Mouse (Mus musculus): ENCODE data around the gene Pcnx2. TPM values are rescaled to one million over a fixed set of nuclear protein-coding genes. Genes with fewer than 3 reads are reported as not detected.

The Pcnx2 gene
- polyA plus RNA-seq, 1 experiment from 2014 or later, result 0.27 TPM

DNA sequence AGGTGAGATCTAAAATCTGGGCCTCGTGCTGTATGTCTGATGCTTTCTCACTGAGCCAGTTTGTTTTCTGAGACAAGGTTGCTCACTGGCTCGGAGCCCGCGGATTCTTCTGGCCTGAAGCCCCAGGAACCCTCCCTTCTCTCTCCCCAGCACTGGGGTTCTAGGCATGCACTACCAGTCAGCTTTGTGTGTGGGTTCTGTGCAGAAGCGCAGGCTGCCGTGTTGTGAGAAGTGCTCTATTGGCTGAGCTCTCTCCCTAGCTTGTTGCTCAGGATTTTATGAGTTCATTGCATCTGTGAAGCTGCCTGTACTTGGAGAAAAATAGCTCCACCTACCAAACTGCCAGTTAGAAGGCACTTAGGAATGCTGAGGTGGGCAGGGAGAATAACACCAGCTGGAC, 89.3 kb downstream of the Pcnx2 start:
- Histone ChIP-seq H3K4me1 (no peaks in the 10 kb centered on the region), H3K36me3 (no peaks in the 10 kb centered on the region), H3K9ac (no peak overlapping the region), H3K27me3 (replicated peaks) (no peaks in the 10 kb centered on the region), H3K4me3 (replicated peaks) (no peak overlapping the region), H3K9me3 (no peaks in the 10 kb centered on the region), H3K4me2 (no peak overlapping the region), H3K27ac (no peak overlapping the region)
- WGBS, result 76% methylated on average over 6 of the region's 6 CpGs
- ATAC-seq (ENCODE audit: insufficient read depth, low FRiP score, low read depth), result no peak

DNA sequence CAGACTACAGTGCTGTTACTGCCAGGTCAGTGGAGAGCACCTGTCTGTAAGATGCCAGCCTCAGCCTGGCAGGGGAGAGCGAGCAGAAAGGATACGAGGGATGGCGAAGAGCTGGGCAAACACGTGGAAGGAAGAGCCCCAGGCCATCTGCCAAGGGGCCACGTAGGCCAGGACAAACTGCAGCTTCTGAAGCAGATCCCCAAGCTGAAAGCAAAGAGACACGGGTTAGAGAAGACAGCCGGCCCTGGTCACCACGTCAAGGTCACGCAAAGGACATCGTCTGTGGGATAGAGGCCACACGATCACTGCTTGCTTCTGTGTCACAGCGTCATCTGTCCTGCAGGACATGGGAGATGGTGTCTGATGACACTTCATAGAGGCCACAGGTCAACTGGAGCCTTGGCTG, 90.2 kb downstream of the Pcnx2 start:
- no peaks in the 10 kb centered on the region for H3K4me1 ChIP-seq
- ATAC-seq (ENCODE audit: insufficient read depth, low FRiP score, low read depth), result no peak
- no peaks in the 10 kb centered on the region for H3K9me3 ChIP-seq
- no peak overlapping the region for H3K4me3 ChIP-seq (replicated peaks)
- H3K9ac ChIP-seq, result no peak overlapping the region
- 78% methylated on average over 12 of the region's 12 CpGs for WGBS
- no peak overlapping the region for H3K27ac ChIP-seq
- H3K36me3 ChIP-seq, result no peaks in the 10 kb centered on the region
- H3K27me3 ChIP-seq (replicated peaks), result no peaks in the 10 kb centered on the region
- H3K4me2 ChIP-seq, result no peak overlapping the region

DNA sequence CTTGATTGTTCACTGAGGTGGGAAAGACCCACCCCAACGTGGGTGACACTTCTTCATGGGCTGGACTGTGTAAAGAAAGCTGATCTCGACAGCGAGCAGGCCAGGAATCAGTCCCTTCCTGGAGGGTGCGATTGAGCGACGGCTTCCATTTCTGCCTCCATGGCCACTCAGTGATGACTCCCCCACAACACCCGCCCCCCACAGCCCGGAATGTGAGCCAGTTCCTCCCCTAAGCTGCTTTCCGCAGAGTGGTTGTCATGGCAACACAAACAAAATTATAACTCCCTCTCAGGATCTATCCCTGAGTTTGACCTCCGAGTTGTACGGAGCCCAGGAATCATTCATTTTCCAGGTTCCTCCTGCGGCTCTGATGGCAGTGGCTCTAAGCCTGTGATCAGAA, 91.7 kb downstream of the Pcnx2 start:
- H3K4me3 ChIP-seq (replicated peaks), result no peak overlapping the region
- WGBS, result 66% methylated on average over 12 of the region's 12 CpGs
- H3K27me3 ChIP-seq (replicated peaks), result no peaks in the 10 kb centered on the region
- H3K27ac ChIP-seq, result no peak overlapping the region
- no peaks in the 10 kb centered on the region for H3K4me1 ChIP-seq
- no peak overlapping the region for H3K4me2 ChIP-seq
- H3K9me3 ChIP-seq, result no peaks in the 10 kb centered on the region
- no peak for ATAC-seq (ENCODE audit: insufficient read depth, low FRiP score, low read depth)
- H3K9ac ChIP-seq, result no peak overlapping the region
- H3K36me3 ChIP-seq, result no peaks in the 10 kb centered on the region

DNA sequence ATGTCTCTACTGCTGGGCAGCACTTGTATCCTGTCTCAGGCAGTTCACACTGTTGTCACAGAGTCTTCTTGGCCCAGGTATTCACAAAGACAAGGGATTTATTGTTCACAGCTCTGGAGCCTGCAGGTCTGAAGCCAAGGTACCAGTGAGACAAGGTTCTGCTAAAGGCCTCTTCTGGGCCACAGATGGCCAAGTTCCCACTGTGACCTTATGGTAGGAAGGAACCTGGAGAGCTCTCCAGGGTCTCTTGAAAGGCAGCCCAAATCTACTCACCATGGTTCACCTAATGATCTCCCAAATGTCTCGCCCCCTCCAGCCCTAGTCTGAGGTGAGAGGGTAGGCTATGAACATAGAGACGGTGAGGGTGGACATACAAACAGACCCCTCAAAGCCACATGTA, 101.1 kb downstream of the Pcnx2 start:
- Histone ChIP-seq H3K4me1 (no peaks in the 10 kb centered on the region), H3K4me2 (no peak overlapping the region), H3K27me3 (replicated peaks) (no peaks in the 10 kb centered on the region), H3K36me3 (no peaks in the 10 kb centered on the region), H3K27ac (no peak overlapping the region), H3K4me3 (replicated peaks) (no peak overlapping the region), H3K9ac (no peak overlapping the region), H3K9me3 (no peaks in the 10 kb centered on the region)
- WGBS, result 93% methylated on average over 2 of the region's 2 CpGs
- ATAC-seq (ENCODE audit: insufficient read depth, low FRiP score, low read depth), result no peak

DNA sequence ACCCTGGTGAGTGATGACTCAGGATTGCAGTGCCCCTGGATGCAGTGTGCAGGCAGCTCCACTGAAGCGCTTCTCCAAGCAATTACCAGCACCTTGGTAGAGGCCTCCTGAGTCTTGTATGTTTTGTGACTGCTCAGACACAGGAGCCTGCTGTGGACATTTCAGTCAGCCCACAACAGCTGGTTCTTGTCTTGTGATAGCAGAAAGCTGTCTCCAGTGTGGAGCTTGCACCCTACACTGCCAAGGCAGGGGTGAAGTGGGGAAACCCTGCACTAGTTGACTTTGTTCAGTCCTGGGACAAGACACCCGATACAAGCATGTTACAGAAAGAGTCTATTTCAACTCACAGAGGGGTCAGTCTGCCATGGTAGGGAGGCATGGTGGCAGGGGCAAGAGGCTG, 102.8 kb downstream of the Pcnx2 start:
- Histone ChIP-seq H3K9me3 (no peaks in the 10 kb centered on the region), H3K4me1 (no peaks in the 10 kb centered on the region), H3K9ac (no peak overlapping the region), H3K27me3 (replicated peaks) (no peaks in the 10 kb centered on the region), H3K27ac (no peak overlapping the region), H3K36me3 (no peaks in the 10 kb centered on the region), H3K4me3 (replicated peaks) (no peak overlapping the region), H3K4me2 (no peak overlapping the region)
- 57% methylated on average over 2 of the region's 2 CpGs for WGBS
- no peak for ATAC-seq (ENCODE audit: insufficient read depth, low FRiP score, low read depth)

DNA sequence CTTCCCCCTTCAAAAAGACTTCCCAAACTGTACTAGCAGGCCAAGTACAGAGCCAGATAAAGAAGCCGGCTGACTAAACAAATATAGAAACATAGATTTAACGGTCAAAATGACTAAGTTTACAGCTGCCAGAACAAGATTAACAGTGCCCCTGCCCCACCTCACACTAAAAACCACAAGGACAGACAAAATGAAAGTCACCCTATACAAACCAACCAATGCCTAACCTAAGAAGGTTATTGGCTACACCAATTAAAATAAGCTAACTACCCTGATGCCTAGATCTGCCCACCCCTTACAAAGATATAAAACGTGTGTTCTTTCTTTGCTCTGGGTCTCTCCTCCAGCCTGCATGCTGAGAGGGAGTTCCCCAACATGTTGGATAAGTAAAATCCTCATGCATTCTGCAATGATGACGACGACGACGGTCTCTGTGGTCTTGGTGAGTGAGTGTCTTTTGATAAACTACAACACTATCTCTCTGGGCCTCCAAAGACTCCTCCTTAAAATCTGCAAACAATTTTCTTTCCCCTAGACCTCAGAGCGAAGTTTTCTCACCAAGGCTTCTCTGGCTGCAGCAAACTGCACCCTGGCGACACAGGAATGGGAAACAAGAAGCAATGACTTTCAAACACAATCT, 105.2 kb downstream of the Pcnx2 start:
- Histone ChIP-seq H3K9ac (no peak overlapping the region), H3K27me3 (replicated peaks) (no peaks in the 10 kb centered on the region), H3K36me3 (no peaks in the 10 kb centered on the region), H3K4me1 (no peaks in the 10 kb centered on the region), H3K9me3 (no peaks in the 10 kb centered on the region), H3K4me3 (replicated peaks) (no peak overlapping the region), H3K4me2 (no peak overlapping the region), H3K27ac (no peak overlapping the region)
- ATAC-seq (ENCODE audit: insufficient read depth, low FRiP score, low read depth), result no peak
- 57% methylated on average over 9 of the region's 9 CpGs for WGBS

DNA sequence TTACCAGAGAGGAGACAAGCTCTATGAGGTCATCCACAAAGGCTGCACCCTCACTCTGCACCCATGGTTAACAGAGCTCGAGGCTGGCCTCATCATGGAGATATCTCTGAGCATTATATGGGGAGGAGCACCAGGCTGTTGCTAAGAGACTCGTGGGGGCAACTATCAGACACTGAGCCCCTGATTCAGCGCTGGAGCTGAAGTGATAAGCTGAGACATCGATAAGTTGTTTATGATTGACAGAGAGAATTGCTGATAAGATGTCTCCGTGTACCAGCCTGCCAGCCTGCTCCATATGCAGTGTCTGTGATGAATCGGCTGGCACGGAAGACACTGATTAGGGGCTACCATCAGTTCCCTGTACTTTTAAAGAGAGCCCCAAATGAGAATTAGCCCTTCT, 111.2 kb downstream of the Pcnx2 start:
- 59% methylated on average over 7 of the region's 7 CpGs for WGBS
- Histone ChIP-seq H3K4me3 (replicated peaks) (no peak overlapping the region), H3K36me3 (no peaks in the 10 kb centered on the region), H3K4me2 (no peak overlapping the region), H3K9me3 (no peaks in the 10 kb centered on the region), H3K27me3 (replicated peaks) (no peaks in the 10 kb centered on the region), H3K27ac (no peak overlapping the region), H3K9ac (no peak overlapping the region), H3K4me1 (no peaks in the 10 kb centered on the region)
- ATAC-seq (ENCODE audit: insufficient read depth, low FRiP score, low read depth), result no peak

DNA sequence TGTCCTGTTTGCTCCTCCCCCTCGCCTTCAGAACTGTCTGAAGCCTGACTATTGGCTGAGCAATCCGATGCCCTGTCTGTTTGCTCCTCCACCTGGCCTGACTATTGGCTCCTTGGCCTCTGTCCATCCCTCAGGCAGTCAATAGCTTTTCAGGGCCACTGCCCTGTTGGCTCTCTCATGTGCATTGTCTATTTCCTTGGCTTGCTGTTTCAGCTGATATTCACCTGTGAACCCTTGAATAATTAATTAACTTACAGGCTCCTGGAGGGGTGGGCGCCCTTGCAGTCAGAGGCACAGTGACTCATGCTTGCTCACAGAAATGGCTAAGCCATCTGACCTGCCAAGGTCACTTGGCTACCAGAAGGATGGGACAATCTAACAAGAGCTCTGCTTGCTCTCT, 116.0 kb downstream of the Pcnx2 start:
- no peak for ATAC-seq (ENCODE audit: insufficient read depth, low FRiP score, low read depth)
- no peaks in the 10 kb centered on the region for H3K9me3 ChIP-seq
- H3K36me3 ChIP-seq, result no peaks in the 10 kb centered on the region
- no peaks in the 10 kb centered on the region for H3K4me1 ChIP-seq
- no peak overlapping the region for H3K9ac ChIP-seq
- WGBS, result 61% methylated on average over 3 of the region's 3 CpGs
- H3K27me3 ChIP-seq (replicated peaks), result no peaks in the 10 kb centered on the region
- H3K27ac ChIP-seq, result no peak overlapping the region
- H3K4me3 ChIP-seq (replicated peaks), result no peak overlapping the region
- H3K4me2 ChIP-seq, result no peak overlapping the region

DNA sequence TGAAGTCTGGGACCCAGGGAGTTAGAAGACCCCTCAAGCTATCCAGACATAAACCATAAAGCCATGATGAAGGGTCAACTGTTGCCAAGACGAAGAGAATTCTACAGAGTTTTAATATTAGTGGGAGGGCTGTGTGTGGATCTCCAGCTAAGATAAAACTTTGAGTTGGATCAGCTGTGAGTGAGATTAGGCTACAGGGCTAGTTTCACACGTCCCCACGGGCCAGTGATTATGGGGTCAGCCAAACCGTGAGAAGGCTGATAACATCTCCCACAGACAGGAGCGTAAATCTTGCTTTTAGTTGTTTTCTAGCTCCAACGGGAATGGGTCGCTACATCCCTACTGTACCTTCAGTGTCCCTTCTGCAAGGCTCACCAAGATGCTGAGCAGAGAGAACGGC, 118.5 kb downstream of the Pcnx2 start:
- no peak overlapping the region for H3K27ac ChIP-seq
- WGBS, result 51% methylated on average over 8 of the region's 8 CpGs
- no peak for ATAC-seq (ENCODE audit: insufficient read depth, low FRiP score, low read depth)

DNA sequence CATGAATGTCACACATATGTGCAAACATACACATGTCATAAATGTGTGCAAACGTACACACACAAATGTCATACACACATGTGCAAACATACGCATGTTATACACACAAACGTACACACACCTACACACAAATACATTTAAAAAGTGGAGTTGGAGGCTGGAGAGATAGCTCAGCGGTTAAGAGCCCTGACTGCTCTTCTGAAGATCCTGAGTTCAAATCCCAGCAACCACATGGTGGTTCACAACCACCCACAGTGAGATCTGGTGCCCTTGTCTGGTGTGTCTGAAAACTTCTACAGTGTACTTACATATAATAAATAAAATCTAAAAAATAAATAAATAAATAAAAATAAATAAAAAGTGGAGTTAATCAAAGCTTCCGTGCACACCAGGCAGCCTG, 119.2 kb downstream of the Pcnx2 start:
- 91% methylated on average over 5 of the region's 5 CpGs for WGBS
- H3K27me3 ChIP-seq (replicated peaks), result no peaks in the 10 kb centered on the region
- no peaks in the 10 kb centered on the region for H3K9me3 ChIP-seq
- H3K36me3 ChIP-seq, result no peaks in the 10 kb centered on the region
- no peak overlapping the region for H3K9ac ChIP-seq
- H3K4me1 ChIP-seq, result no peaks in the 10 kb centered on the region
- ATAC-seq (ENCODE audit: insufficient read depth, low FRiP score, low read depth), result no peak
- no peak overlapping the region for H3K4me2 ChIP-seq
- H3K27ac ChIP-seq, result no peak overlapping the region
- no peak overlapping the region for H3K4me3 ChIP-seq (replicated peaks)

More for the DNA sequence above, 118.5 kb downstream of the Pcnx2 start:
- Histone ChIP-seq H3K4me3 (replicated peaks) (no peak overlapping the region), H3K9me3 (no peaks in the 10 kb centered on the region), H3K4me1 (no peaks in the 10 kb centered on the region), H3K9ac (no peak overlapping the region), H3K27me3 (replicated peaks) (no peaks in the 10 kb centered on the region), H3K36me3 (no peaks in the 10 kb centered on the region), H3K4me2 (no peak overlapping the region)

DNA sequence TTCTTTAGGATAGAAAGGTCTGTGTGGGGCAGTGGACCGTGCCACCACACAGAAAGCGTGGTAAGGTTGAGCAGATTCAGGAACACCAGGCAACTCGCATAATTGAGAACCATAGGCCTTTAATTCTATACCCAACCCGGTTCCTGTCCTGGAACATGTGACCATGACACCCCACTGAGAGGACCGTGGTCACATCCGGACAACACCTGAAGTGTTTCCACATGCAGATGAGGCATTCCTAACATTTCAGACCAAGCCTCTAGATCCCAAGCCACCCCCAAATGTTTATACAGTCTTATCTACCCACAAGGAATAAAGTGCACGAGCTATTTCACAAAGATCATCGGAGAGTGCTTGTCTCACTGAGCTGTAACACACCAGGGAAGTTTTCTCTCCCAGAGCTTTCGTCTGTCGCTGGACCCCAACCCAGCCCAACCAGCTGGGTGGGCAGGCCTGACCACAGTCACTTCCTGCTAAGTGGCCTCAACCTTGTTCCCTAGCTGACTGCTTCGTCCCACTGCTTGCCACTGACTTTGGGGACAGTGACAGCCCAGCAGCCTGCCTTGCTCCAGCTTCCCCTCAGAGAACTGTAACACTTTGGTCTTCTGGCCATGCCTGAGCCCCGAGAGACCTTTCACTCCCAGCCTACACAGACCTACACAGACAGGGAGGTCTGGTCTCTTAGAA, 120.5 kb downstream of the Pcnx2 start:
- H3K27me3 ChIP-seq (replicated peaks), result no peaks in the 10 kb centered on the region

DNA sequence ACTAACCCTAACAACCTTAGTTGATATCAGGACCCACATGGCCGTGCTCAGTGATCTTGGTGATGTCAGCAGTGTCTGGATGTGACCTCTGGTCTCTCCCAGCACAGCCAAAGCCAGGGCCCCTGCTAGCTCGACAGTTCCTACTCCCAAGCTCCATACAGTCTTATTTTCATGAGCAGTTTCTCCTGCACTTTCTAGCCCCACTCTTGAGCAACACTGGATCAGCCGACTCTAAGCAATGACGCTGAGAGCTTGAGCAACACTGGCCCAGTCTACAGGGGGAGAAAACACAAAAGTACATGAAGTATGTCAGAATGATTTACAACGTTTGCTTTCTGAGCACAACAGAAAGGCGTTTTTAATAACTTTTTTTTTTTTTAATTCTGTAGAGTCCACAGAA, 121.3 kb downstream of the Pcnx2 start:
- Histone ChIP-seq H3K36me3 (no peaks in the 10 kb centered on the region), H3K27me3 (replicated peaks) (no peaks in the 10 kb centered on the region), H3K9me3 (no peaks in the 10 kb centered on the region), H3K4me3 (replicated peaks) (no peak overlapping the region), H3K27ac (no peak overlapping the region), H3K9ac (no peak overlapping the region), H3K4me2 (no peak overlapping the region), H3K4me1 (no peaks in the 10 kb centered on the region)
- 49% methylated on average over 6 of the region's 6 CpGs for WGBS
- no peak for ATAC-seq (ENCODE audit: insufficient read depth, low FRiP score, low read depth)

More for the DNA sequence above, 120.5 kb downstream of the Pcnx2 start:
- H3K36me3 ChIP-seq, result no peaks in the 10 kb centered on the region
- no peak overlapping the region for H3K9ac ChIP-seq
- 46% methylated on average over 12 of the region's 12 CpGs for WGBS
- no peak overlapping the region for H3K4me2 ChIP-seq
- no peaks in the 10 kb centered on the region for H3K9me3 ChIP-seq
- no peak overlapping the region for H3K4me3 ChIP-seq (replicated peaks)
- no peaks in the 10 kb centered on the region for H3K4me1 ChIP-seq
- ATAC-seq (ENCODE audit: insufficient read depth, low FRiP score, low read depth), result no peak
- H3K27ac ChIP-seq, result 0 out of 2 replicates have a peak overlapping the region, but pooled peaks have one; percentile 4

Data from stomach, embryonic 15.5 days (tissue).